ENCODE assay signal across 23 mouse cellular contexts in genomic region chr3:116646387-116646786, GRCm38 (mm10). TPM values are rescaled to one million over a fixed set of nuclear protein-coding genes. Genes with fewer than 3 reads are reported as not detected.
"Had no signal": no experiment of that assay in that cellular context is flagged by ENCODE, and none has a peak within 500 bp of the region (broad histone marks: within the 10 kb centered on the region; RNA-seq: fewer than 3 reads in every experiment).

No protein-coding gene starts in this region.

- ATAC-seq: lung, postnatal 0 days; midbrain, embryonic 13.5 days; midbrain, embryonic 15.5 days had no signal

- H3K9ac ChIP-seq: liver, embryonic 13.5 days; liver, embryonic 15.5 days; lung, embryonic 15.5 days; midbrain, embryonic 13.5 days; midbrain, embryonic 15.5 days; neural tube, embryonic 12.5 days had no signal

- H3K4me1 ChIP-seq: lung, embryonic 15.5 days; midbrain, embryonic 13.5 days; midbrain, embryonic 15.5 days; neural tube, embryonic 12.5 days had no signal

- H3K27me3 ChIP-seq: liver, embryonic 13.5 days; liver, embryonic 15.5 days; lung, embryonic 15.5 days; megakaryocyte, embryonic 14.5 days; midbrain, embryonic 13.5 days; midbrain, embryonic 15.5 days; neural tube, embryonic 12.5 days had no signal

- H3K4me2 ChIP-seq: liver, embryonic 13.5 days; liver, embryonic 15.5 days; lung, embryonic 15.5 days; midbrain, embryonic 13.5 days; midbrain, embryonic 15.5 days; neural tube, embryonic 12.5 days had no signal

- H3K9me3 ChIP-seq: liver, embryonic 13.5 days; liver, embryonic 15.5 days; lung, embryonic 15.5 days; megakaryocyte, embryonic 14.5 days; midbrain, embryonic 13.5 days; midbrain, embryonic 15.5 days; neural tube, embryonic 12.5 days had no signal

- H3K27ac ChIP-seq: liver, embryonic 13.5 days; liver, embryonic 15.5 days; lung, embryonic 15.5 days; macrophage; midbrain, embryonic 13.5 days; midbrain, embryonic 15.5 days; neural tube, embryonic 12.5 days had no signal

- H3K4me3 ChIP-seq: liver, embryonic 13.5 days; liver, embryonic 15.5 days; lung, embryonic 15.5 days; megakaryocyte, embryonic 14.5 days; midbrain, embryonic 13.5 days; midbrain, embryonic 15.5 days; neural tube, embryonic 12.5 days had no signal

- DNase-seq: liver; liver, embryonic 13.5 days; lung, adult 2 months; lung, postnatal 14 days; lung, postnatal 36 days; right cerebral cortex, postnatal 14 days; thymus, adult 2 months; thymus, postnatal 25 days; thymus, postnatal 4 days had no signal

RNA-seq across cellular contexts. Expression of gene Gm43191, which starts 34.7 kb away (rescaled TPM):
- polyA plus RNA-seq: liver, embryonic 13.5 days; liver, embryonic 15.5 days; lung, adult 2 months; lung, embryonic 15.5 days; lung, postnatal 0 days; macrophage; midbrain, embryonic 13.5 days; midbrain, embryonic 15.5 days; midbrain, postnatal 0 days; neural tube, embryonic 12.5 days; neural tube, embryonic 14.5 days; spleen, adult 2 months; stomach, embryonic 14.5 days; stomach, embryonic 16.5 days; thymus, adult 2 months; urinary bladder, adult 2 months had no signal
